ENCODE assay signal across 38 mouse cellular contexts in the genomic region with DNA sequence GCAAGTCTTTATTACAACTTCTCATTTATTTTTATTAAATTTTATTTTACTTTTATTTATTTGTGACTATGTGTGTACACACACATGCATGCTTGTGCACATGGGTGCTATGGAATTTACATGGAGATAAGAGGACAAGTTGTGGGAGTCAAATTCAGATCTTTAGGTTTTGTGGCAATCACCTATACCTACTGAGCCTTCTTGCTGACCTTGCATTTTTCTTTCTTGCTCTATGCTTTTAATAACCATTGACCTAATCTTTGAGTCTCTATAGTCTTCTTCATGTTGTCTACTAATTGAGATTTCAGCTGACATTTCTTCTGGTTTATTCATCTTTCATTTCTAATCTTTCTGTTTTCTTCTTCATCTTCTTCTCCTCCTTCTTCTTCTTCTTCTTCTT. TPM values are rescaled to one million over a fixed set of nuclear protein-coding genes. Genes with fewer than 3 reads are reported as not detected.
"Had no signal": no experiment of that assay in that cellular context is flagged by ENCODE, and none has a peak within 500 bp of the region (broad histone marks: within the 10 kb centered on the region; RNA-seq: fewer than 3 reads in every experiment).

No protein-coding gene starts in this region.

- DNase-seq: cerebellum, adult 9-10 months; cerebellum, adult 9-11 months; cerebellum, postnatal 10 days; cerebellum, postnatal 14 days; cerebellum, postnatal 25 days; cerebellum, postnatal 36 days; embryo, embryonic 11 days; forebrain, postnatal 0 days; gastrocnemius, adult 2 months; gastrocnemius, postnatal 10 days; gastrocnemius, postnatal 14 days; gastrocnemius, postnatal 25 days; gastrocnemius, postnatal 36 days; heart, adult 18-20 months; heart, adult 2 months had no signal

- H3K9ac ChIP-seq: embryonic facial prominence, embryonic 12.5 days; embryonic facial prominence, embryonic 13.5 days; embryonic facial prominence, embryonic 15.5 days; forebrain, embryonic 12.5 days; forebrain, embryonic 13.5 days; forebrain, embryonic 15.5 days; forebrain, postnatal 0 days had no signal

- H3K9me3 ChIP-seq: embryonic facial prominence, embryonic 10.5 days; embryonic facial prominence, embryonic 12.5 days; embryonic facial prominence, embryonic 13.5 days; embryonic facial prominence, embryonic 15.5 days; forebrain, embryonic 10.5 days; forebrain, embryonic 12.5 days; forebrain, embryonic 13.5 days; forebrain, embryonic 15.5 days had no signal

- H3K36me3 ChIP-seq: embryonic facial prominence, embryonic 10.5 days; embryonic facial prominence, embryonic 12.5 days; embryonic facial prominence, embryonic 13.5 days; embryonic facial prominence, embryonic 15.5 days; forebrain, embryonic 10.5 days; forebrain, embryonic 12.5 days; forebrain, embryonic 15.5 days had no signal

- H3K27me3 ChIP-seq: embryonic facial prominence, embryonic 15.5 days; forebrain, embryonic 12.5 days; forebrain, embryonic 13.5 days; forebrain, embryonic 15.5 days had no signal

- H3K4me1 ChIP-seq: embryonic facial prominence, embryonic 10.5 days; embryonic facial prominence, embryonic 12.5 days; embryonic facial prominence, embryonic 13.5 days; embryonic facial prominence, embryonic 15.5 days; forebrain, embryonic 10.5 days; forebrain, embryonic 12.5 days; forebrain, embryonic 13.5 days; forebrain, embryonic 15.5 days had no signal

- ATAC-seq: forebrain, embryonic 13.5 days; forebrain, embryonic 14.5 days; forebrain, embryonic 15.5 days; forebrain, embryonic 16.5 days; forebrain, postnatal 0 days had no signal

- H3K4me3 ChIP-seq: embryonic facial prominence, embryonic 10.5 days; embryonic facial prominence, embryonic 12.5 days; embryonic facial prominence, embryonic 13.5 days; embryonic facial prominence, embryonic 15.5 days; erythroblast, embryonic 14.5 days; forebrain, embryonic 10.5 days; forebrain, embryonic 12.5 days; forebrain, embryonic 13.5 days; forebrain, embryonic 15.5 days; gastrocnemius, adult 2 months; heart, adult 2 months had no signal

- H3K27ac ChIP-seq: embryonic facial prominence, embryonic 10.5 days; embryonic facial prominence, embryonic 12.5 days; embryonic facial prominence, embryonic 13.5 days; embryonic facial prominence, embryonic 15.5 days; forebrain, embryonic 10.5 days; forebrain, embryonic 12.5 days; forebrain, embryonic 13.5 days; forebrain, embryonic 15.5 days; gastrocnemius, adult 2 months; heart, adult 2 months had no signal

- H3K4me2 ChIP-seq: embryonic facial prominence, embryonic 12.5 days; embryonic facial prominence, embryonic 13.5 days; embryonic facial prominence, embryonic 15.5 days; forebrain, embryonic 12.5 days; forebrain, embryonic 13.5 days; forebrain, embryonic 15.5 days had no signal

RNA-seq across cellular contexts. Expression of gene Gm45337, which starts 4.2 kb away (rescaled TPM):
- total RNA-seq: common myeloid progenitor, adult 5-6 weeks; forebrain, postnatal 0 days; gastrocnemius, adult 18-20 months; gastrocnemius, adult 2 months; gastrocnemius, adult 8-10 months; gastrocnemius, postnatal 10 days; gastrocnemius, postnatal 14 days; gastrocnemius, postnatal 25 days; gastrocnemius, postnatal 36 days; gastrocnemius, postnatal 4 days; granulocyte monocyte progenitor cell, adult 5-6 weeks; heart, adult 18-20 months; heart, adult 2 months; heart, adult 8-10 months had no signal
- polyA plus RNA-seq: cortical plate, adult 2 months; embryonic facial prominence, embryonic 10.5 days; embryonic facial prominence, embryonic 11.5 days; embryonic facial prominence, embryonic 12.5 days; embryonic facial prominence, embryonic 13.5 days; embryonic facial prominence, embryonic 14.5 days; erythroblast, embryonic 14.5 days; forebrain, embryonic 10.5 days; forebrain, embryonic 11.5 days; forebrain, embryonic 12.5 days; forebrain, embryonic 13.5 days; forebrain, embryonic 14.5 days; forebrain, embryonic 15.5 days; forebrain, embryonic 16.5 days; forebrain, postnatal 0 days; frontal cortex, adult 2 months; gonadal fat pad, adult 2 months; heart, adult 2 months had no signal

RNA-seq across cellular contexts. Expression of gene Gm29735, which starts 8.3 kb away (rescaled TPM):
- total RNA-seq: common myeloid progenitor, adult 5-6 weeks; forebrain, postnatal 0 days; gastrocnemius, adult 18-20 months; gastrocnemius, adult 2 months; gastrocnemius, adult 8-10 months; gastrocnemius, postnatal 10 days; gastrocnemius, postnatal 14 days; gastrocnemius, postnatal 25 days; gastrocnemius, postnatal 36 days; gastrocnemius, postnatal 4 days; granulocyte monocyte progenitor cell, adult 5-6 weeks; heart, adult 18-20 months; heart, adult 2 months; heart, adult 8-10 months had no signal
- polyA plus RNA-seq: cortical plate, adult 2 months; embryonic facial prominence, embryonic 10.5 days; embryonic facial prominence, embryonic 11.5 days; embryonic facial prominence, embryonic 12.5 days; embryonic facial prominence, embryonic 13.5 days; embryonic facial prominence, embryonic 14.5 days; erythroblast, embryonic 14.5 days; forebrain, embryonic 10.5 days; forebrain, embryonic 11.5 days; forebrain, embryonic 12.5 days; forebrain, embryonic 13.5 days; forebrain, embryonic 14.5 days; forebrain, embryonic 15.5 days; forebrain, embryonic 16.5 days; forebrain, postnatal 0 days; frontal cortex, adult 2 months; gonadal fat pad, adult 2 months; heart, adult 2 months had no signal

RNA-seq across cellular contexts. Expression of gene Gm39115, which starts 12.8 kb away (rescaled TPM):
- total RNA-seq: common myeloid progenitor, adult 5-6 weeks; forebrain, postnatal 0 days; gastrocnemius, adult 18-20 months; gastrocnemius, adult 2 months; gastrocnemius, adult 8-10 months; gastrocnemius, postnatal 10 days; gastrocnemius, postnatal 14 days; gastrocnemius, postnatal 25 days; gastrocnemius, postnatal 36 days; gastrocnemius, postnatal 4 days; granulocyte monocyte progenitor cell, adult 5-6 weeks; heart, adult 18-20 months; heart, adult 2 months; heart, adult 8-10 months had no signal
- polyA plus RNA-seq: cortical plate, adult 2 months; embryonic facial prominence, embryonic 10.5 days; embryonic facial prominence, embryonic 11.5 days; embryonic facial prominence, embryonic 12.5 days; embryonic facial prominence, embryonic 13.5 days; embryonic facial prominence, embryonic 14.5 days; embryonic facial prominence, embryonic 15.5 days; erythroblast, embryonic 14.5 days; forebrain, embryonic 10.5 days; forebrain, embryonic 11.5 days; forebrain, embryonic 12.5 days; forebrain, embryonic 13.5 days; forebrain, embryonic 14.5 days; forebrain, embryonic 15.5 days; forebrain, embryonic 16.5 days; forebrain, postnatal 0 days; frontal cortex, adult 2 months; gonadal fat pad, adult 2 months; heart, adult 2 months had no signal

RNA-seq across cellular contexts. Expression of gene Gm4553, which starts 16.9 kb away (rescaled TPM):
- total RNA-seq: common myeloid progenitor, adult 5-6 weeks; forebrain, postnatal 0 days; gastrocnemius, adult 18-20 months; gastrocnemius, adult 2 months; gastrocnemius, adult 8-10 months; gastrocnemius, postnatal 10 days; gastrocnemius, postnatal 14 days; gastrocnemius, postnatal 25 days; gastrocnemius, postnatal 36 days; gastrocnemius, postnatal 4 days; granulocyte monocyte progenitor cell, adult 5-6 weeks; heart, adult 18-20 months; heart, adult 2 months; heart, adult 8-10 months had no signal
- polyA plus RNA-seq: cortical plate, adult 2 months; embryonic facial prominence, embryonic 10.5 days; embryonic facial prominence, embryonic 11.5 days; embryonic facial prominence, embryonic 12.5 days; embryonic facial prominence, embryonic 13.5 days; embryonic facial prominence, embryonic 14.5 days; erythroblast, embryonic 14.5 days; forebrain, embryonic 10.5 days; forebrain, embryonic 11.5 days; forebrain, embryonic 12.5 days; forebrain, embryonic 13.5 days; forebrain, embryonic 14.5 days; forebrain, embryonic 15.5 days; forebrain, embryonic 16.5 days; forebrain, postnatal 0 days; frontal cortex, adult 2 months; gonadal fat pad, adult 2 months; heart, adult 2 months had no signal

RNA-seq across cellular contexts. Expression of gene Krtap5-2, which starts 27.2 kb away (rescaled TPM):
- total RNA-seq: common myeloid progenitor, adult 5-6 weeks; forebrain, postnatal 0 days; gastrocnemius, adult 18-20 months; gastrocnemius, adult 2 months; gastrocnemius, adult 8-10 months; gastrocnemius, postnatal 10 days; gastrocnemius, postnatal 14 days; gastrocnemius, postnatal 25 days; gastrocnemius, postnatal 36 days; gastrocnemius, postnatal 4 days; granulocyte monocyte progenitor cell, adult 5-6 weeks; heart, adult 18-20 months; heart, adult 2 months; heart, adult 8-10 months had no signal
- polyA plus RNA-seq: cortical plate, adult 2 months; embryonic facial prominence, embryonic 10.5 days; embryonic facial prominence, embryonic 11.5 days; embryonic facial prominence, embryonic 12.5 days; embryonic facial prominence, embryonic 13.5 days; embryonic facial prominence, embryonic 14.5 days; erythroblast, embryonic 14.5 days; forebrain, embryonic 10.5 days; forebrain, embryonic 11.5 days; forebrain, embryonic 12.5 days; forebrain, embryonic 13.5 days; forebrain, embryonic 14.5 days; forebrain, embryonic 15.5 days; forebrain, embryonic 16.5 days; forebrain, postnatal 0 days; frontal cortex, adult 2 months; gonadal fat pad, adult 2 months; heart, adult 2 months had no signal
